Mouse (Mus musculus): ENCODE data around the gene Frs2.
A peak's percentile ranks its signal among the peaks of the same experiment; 100 is the strongest.

Frs2 gene

DNA sequence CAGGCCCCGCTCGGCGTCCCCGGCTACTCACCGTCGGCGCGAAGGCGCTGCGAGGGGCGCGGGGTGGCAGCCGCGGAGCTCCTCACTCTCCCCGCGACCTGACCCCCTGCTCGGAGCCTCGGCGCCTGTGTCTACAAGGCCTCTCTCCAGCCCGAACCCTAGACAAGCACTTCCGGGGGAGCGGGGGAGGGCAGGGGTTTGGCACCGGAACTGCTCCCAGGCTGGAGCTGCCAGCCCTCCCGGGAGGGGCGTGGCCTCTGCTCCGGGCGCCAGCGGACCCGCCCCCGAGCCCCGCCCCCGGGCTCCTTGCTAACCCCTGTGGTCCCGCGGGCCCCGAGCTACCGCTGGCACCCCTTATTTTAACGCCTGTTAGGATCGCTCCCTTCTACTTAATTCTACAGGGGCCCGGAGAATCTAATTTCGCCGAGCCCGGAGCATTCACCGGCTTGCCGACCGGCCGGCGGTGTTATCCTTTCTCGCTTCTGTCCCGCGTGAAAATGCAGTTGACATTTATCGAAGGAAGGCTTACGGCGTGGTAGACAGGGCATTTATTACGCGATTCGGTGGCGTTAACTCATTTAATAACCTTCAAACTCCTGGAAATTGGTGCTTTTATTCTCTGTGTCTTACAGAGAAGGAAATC, at the start of gene Frs2:
TSS of gene Frs2 (minus strand) at position 174 of the 643 bp plus-strand sequence.
- peak; percentile 91 for DNase-seq

- DNase-seq = no peak
These were observed 48.4 kb upstream of the Frs2 start for GRCm38 (mm10) chr10:117196696-117197095.

GRCm38 (mm10) chr10:117195748-117196147, 47.4 kb upstream of the Frs2 start:
- no peak for DNase-seq

DNA sequence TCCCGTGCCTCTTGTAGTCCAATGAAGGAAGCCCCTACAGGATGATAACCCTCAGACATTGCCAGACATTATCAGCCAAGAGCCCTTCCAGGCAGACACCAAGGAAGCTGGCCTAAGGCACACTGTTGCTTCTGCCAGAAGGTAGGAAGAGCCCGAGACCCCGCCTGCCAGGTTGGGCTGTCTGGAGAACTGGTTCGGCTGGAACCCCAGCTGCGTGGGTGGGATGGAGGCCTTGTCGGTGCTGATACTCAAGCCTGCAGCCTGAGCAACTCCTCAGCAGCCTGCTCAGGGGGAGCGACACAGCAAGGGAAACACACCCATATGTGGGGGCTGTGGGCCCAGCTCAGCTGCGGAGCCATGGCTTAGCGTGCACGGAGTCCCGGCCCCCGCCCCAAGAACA, 46.7 kb upstream of the Frs2 start:
- no peak for DNase-seq

DNA sequence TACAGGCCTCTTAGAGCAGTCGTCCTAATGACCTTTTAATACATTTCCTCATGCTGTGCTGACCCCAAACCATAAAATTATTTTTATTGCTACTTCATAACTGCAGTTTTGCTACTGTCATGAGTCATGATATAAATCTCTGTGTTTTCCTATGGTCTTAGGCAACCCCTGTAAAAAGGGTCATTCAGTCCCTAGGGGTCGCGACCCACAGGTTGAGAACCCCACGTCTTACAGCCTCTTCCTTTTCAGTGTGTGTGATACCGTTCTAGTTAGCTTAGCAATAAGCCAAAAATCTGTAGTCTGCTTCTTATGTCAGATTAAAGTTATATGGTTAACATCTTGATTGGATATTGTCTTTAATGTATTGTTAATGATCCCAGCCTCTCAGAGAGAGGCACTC, 45.0 kb upstream of the Frs2 start:
- DNase-seq = no peak

DNA sequence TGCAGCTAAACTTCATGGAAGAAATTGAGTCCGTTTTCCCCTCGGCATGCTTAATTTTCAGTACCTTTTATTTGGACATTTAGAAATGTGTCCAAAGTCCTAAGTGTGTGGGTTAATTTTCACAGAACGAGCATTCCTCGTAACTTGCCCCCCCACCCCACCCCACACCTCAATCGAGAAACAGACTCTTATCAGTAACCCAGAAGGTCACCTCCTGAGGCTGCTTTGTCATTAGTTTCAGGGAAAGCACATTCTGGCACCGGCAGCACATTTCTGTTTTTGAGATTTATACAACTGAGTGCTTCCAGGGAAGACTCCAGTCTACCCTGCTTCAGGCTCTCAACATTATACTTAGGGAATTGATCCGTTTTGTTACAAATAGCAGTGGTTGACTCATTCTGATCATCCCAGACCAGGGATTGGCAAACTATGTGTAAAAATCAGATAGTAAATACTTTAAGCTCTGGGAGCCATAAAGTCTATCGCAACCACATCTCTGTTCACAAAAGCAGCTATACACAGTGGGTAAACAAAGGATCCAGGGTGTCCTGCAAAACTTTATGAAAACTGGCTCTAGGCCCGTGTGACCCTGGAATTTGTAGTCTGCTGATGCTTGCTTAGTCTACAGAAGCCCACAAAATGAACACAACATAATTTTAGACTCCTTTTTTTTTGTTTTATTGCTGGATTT, 37.2 kb upstream of the Frs2 start:
- DNase-seq = no peak

DNA sequence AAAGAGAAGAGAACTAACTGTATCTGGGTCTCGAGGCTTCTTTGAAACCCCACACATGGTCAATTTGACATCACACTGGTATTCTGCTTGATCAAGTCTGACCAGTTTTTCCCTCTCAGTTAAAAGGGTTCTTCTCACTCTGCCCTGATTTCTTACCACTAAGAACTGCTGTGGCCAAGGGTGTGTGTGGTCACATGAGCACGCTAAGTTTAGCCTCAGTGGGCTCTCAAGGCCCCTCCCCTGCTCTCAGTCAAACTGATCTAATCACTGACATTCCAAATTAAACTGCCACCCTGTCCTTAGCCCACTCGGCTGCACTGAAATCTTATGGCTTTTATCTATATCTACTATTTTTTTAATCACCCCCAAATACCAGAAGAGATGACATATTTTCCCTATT, 32.8 kb upstream of the Frs2 start:
- DNase-seq = no peak

- no peak for DNase-seq
These were observed 26.3 kb upstream of the Frs2 start for GRCm38 (mm10) chr10:117174645-117175044.

DNA sequence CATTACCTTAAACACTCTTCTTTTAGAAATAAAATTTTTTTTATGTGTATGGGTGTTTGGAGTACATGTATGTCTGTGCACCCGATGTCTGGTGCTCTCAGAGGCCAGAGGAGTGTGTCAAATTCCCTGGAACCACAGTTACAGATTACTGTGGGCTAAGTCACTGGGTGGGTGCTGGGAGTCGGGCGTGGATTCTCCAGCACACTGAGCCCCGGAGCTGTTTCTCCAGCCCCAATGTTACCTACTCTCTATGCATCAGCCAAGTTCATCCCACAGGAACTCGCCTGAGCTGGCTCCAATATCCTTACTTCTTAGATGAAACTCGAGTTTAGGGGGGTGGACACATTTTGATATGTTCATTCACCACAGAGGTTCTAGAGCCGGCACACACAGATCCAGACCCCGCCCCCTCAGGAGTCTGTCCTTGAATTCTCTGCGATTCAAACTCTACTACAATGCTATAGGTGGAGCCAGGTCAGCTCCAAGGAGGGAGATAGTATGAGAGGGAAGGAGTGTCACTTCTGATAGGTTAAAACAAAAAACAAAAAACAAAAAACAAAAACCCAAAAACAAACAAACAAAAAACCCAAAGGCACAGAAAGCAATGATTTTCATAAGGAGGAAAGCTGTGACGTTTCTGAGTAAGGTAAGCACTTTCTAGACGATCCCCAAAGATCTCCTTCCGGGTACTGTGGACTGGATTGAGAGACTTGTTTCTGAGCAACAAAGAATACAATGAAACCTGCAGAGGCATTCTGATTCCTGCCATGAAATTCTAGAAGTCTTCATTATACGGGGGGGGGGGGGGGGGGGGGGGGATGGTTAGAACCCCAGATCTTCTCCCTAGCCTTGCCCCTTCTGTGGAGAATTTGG, 25.5 kb upstream of the Frs2 start:
- no peak for DNase-seq

DNA sequence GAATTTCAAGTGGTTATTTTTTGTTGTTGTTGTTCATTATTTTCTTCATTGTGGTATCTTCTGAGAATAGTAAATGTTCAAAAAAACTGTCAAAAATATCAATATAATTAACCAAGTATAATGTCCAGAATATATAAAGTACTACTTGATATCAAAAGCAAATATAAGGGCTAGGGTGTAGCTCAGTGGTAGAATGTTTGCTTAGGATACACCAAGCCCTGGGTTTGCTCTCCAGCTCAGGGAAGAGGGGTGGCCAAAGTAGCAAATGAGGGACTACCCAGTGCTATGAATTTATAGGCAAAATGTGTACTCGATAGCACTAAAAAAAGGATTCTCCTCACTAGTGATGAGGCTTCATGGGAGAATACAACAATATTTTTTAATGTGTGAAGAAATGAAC, 24.8 kb upstream of the Frs2 start:
- no peak for DNase-seq

GRCm38 (mm10) chr10:117172069-117172468, 23.7 kb upstream of the Frs2 start:
- DNase-seq = no peak

DNA sequence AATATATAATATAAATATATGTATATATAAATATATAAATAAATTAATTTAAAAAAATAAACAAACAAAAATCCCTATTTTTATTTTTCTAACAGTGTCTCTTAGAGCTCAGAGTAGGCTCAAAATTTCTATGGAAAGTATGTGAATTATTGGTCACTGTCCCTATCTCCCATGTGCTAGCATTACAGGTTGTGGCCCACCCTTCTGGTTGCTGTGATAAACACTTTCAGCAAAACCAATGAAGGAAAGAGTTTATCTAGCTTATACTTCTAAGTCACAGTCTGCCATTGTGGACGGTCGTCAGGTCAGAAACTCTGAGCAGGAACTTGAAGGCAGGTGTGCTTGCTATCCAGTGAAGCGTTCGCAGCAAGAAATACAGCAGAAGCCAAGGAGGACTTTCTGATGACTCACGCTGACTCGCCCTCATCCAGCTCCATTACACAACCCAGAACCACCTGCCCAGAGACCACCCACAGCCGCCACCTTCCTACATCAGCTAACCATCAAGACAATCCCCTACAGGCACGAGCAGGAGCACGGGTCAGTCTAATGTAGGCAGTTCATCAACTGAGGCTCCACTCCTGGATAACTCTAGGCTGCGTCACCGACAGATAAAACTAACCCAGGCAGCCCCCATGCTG, 18.6 kb upstream of the Frs2 start:
- DNase-seq = no peak

GRCm38 (mm10) chr10:117162662-117163061, 14.3 kb upstream of the Frs2 start:
- DNase-seq = no peak

DNA sequence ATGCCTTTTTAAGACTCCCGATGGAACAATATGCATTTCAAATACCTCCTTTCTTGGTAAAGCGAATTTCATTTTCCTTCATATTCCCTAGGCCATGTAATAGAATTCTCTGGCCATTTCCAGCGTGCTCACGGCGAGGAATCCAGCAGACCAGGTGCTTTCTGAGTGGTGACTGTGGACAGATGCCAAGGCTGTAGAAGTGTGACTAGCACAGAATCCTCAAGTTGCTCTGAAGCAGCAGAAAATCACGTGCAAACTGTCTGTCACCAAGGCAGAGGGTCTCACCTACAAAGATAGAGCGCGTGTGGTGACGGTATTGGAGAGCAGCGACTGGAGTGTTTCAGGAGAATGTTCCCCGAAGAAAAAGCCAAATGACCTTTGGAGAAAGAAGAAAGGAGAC, 11.8 kb upstream of the Frs2 start:
- no peak for DNase-seq

- DNase-seq = no peak
These were observed 3.9 kb upstream of the Frs2 start for GRCm38 (mm10) chr10:117152247-117152646.

DNA sequence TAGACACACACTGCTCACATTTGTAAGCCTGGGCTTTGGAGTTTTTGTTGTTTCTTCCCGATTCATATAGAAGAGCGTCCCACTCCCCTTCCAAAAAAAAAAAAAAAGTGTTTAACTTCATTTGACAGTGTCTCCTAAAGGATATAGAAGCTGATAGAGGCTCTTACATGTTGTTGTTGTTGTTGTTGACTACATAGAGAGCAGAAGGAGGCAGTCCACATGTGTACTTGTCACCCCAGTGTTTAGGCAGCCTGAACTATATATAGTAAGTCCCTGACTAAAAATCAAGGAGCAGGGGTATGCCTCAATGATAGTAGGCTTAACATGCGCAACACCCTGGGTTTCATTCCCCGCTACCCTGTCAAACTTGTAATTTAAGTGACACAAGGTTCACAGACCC, 3.3 kb upstream of the Frs2 start:
- no peak for DNase-seq

DNA sequence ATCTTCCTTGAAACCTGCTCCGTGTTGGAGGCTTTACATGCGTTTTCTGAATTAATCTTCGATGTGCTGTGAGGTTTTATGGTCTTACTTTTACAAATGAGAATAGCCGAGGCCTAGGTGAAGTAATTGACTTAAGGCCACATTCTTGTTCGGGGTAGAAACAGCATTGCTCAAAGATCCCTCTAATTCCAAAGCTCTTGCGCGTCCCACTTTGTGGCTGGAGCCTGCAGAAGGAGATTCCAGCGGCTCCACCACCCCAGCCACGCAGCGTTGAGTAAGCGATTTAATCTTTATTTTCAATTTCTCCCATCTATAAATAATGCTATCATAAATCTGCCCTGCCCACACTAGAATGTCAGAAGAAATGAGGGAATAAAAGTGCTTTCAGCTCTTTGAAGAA, 2.9 kb upstream of the Frs2 start:
- no peak for DNase-seq

GRCm38 (mm10) chr10:117150764-117151163, 2.4 kb upstream of the Frs2 start:
- no peak for DNase-seq

DNA sequence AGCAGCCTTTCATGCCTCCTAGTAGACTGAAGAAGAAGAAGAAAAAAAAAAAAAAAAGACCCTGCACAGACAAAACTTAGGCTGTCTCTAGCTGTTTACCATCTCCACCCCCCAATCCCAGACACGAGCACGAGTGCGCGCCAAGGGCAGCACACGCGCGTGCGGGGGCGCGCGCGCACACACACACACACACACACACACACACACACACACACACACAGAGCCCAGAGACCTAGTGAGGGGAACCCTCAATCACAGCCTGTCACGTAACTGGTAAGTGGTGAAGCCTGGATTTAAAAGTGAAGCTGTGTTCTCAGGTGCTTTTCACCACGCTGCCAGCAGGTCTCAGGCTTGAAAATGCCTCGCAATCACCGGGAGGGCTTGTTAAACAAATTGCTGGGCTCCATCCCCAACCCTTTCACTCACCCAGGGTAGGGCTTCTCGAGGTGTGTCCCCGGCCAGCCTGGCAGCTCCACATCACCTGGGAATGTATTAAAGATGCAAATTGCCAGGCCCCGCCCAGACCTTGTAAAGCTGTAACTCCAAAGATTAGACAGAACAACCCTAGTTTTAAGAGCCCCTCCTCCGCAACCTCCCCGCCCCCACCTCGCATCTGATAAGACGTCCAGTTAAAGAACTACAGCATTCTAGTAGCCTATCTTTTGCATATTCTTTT, 1.7 kb upstream of the Frs2 start:
- peak; percentile 29 for DNase-seq

DNA sequence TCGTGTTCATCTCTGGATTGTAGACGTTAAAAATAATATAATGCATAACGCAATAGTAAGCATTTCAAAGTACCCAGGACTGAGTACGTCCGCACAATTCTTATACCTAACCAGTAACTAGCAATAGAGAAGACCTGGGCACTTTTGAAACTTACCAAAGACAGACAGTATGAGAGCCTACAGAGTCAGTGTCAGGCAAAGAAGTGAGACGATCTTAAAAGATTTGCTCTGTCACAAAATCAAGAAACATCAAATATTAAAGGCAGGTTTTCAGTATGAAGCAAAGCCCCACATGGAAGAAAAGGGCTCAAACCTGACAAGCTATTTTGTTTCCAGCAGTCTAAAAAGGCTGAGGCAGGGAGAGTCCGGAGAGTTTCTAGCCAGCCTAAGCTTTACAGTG, 907 bp upstream of the Frs2 start:
- no peak for DNase-seq

- DNase-seq = no peak
These were observed 622 bp downstream of the Frs2 start for GRCm38 (mm10) chr10:117147463-117148360.

DNA sequence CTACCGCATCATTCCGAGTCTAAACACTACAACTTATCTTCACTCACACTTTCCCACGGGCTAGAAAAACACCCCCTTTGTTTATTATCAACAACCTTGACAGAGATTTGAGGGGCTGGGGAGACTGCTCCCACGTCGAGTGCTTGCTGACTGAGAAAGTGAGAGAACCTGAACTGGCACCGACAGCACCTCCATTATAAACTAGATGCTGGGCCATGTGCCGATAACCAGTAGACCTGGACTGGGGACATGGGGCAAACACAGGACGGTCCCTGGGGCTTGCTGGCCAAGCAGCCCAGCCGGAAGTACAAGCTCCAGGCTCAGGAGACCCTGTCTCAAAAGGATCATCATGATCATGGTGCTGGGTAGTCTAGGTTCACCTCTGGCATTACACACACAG, 1.9 kb downstream of the Frs2 start:
- no peak for DNase-seq

Measured in right cerebral cortex, postnatal 4 days (tissue).